Mouse (Mus musculus): Measurements from ENCODE around the gene Rspry1. TPM values are rescaled to one million over a fixed set of nuclear protein-coding genes. Genes with fewer than 3 reads are reported as not detected.

Rspry1 gene
- polyA plus RNA-seq, 1 experiment: 7.4 TPM

DNA sequence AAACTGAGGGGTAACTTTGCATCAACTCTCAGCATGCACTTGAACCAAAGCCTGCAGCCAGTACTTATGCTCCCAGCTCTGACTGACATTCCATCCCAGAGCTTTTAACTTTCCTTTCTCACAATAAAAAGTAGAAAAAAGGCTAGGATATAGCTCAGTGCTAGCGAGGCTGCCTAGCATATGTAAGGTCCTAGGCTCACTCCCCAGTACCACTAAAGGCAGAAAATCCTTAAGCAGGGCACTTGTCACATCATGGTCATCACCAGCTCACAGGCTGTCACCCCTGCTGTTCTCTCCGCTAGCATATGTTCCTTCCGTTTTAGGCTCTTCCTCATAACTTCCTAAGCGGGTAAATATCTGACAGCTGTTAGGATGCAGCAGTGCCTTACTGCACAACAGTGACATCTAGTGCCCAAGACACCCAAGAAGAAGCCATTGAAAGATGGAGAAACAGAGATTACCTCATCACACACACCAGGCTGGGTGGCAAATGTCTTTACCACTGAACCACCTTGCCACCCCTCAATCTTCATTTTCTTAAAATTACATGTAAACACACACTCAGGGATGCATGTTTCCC, 17.4 kb upstream of the Rspry1 start:
- Histone ChIP-seq H3ac (ENCODE audit: control insufficient read depth, insufficient read length) (no peak overlapping the region), H3K27me3 (ENCODE audit: control insufficient read depth, insufficient read depth, insufficient read length) (no peaks in the 10 kb centered on the region), H3K4me3 (no peak overlapping the region), H3K79me2 (ENCODE audit: control insufficient read depth, insufficient read depth) (no peaks in the 10 kb centered on the region), H3K36me3 (ENCODE audit: control insufficient read depth, insufficient read depth) (peaks cover 21% of the 10 kb centered on the region), H3K4me2 (ENCODE audit: low read depth) (no peak overlapping the region)
- TF ChIP-seq MYOG (IDR thresholded peaks at IDR 0.05; ENCODE audit: control insufficient read depth in 1 of 3, insufficient read depth in 1 of 3, insufficient read length in 2 of 3, low read depth in 2 of 3) (peak in 2 of 3 experiments; percentile 54 to 90), MYOD1 (IDR thresholded peaks at IDR 0.05; ENCODE audit: control insufficient read depth in 1 of 3, insufficient read length in 2 of 3, low read depth in 2 of 3) (peak; percentile 16 to 49 (median 21)), REST (IDR thresholded peaks at IDR 0.05; ENCODE audit: insufficient read depth, insufficient read length) (no peak)

DNA sequence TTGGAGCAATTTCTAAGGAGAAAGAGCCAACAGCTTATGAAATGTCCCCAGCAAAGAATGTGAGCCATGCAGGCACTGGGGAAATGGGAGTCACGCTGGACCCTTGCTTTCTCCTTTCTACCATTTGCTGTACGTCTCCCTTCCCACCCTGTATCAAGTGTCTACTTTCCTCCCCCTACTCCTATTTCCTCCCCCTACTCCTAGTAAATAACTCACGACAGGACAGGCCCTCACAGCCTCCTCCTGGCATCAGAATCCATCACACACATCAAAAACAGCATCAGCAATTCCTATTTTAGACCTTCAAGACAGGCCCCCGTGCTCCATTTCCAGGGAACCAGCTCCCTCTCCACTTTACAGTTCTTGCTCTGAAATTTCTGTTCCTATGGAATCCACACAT, 10.0 kb upstream of the Rspry1 start:
- peaks cover 18% of the 10 kb centered on the region for H3K79me2 ChIP-seq (ENCODE audit: control insufficient read depth, insufficient read depth)
- TF ChIP-seq USF1 (IDR thresholded peaks at IDR 0.05; ENCODE audit: low read depth): no peak
- no peak for TF ChIP-seq TCF3 (IDR thresholded peaks at IDR 0.05; ENCODE audit: insufficient read length, low read depth)
- TF ChIP-seq MYOG (IDR thresholded peaks at IDR 0.05; ENCODE audit: control insufficient read depth in 1 of 3, insufficient read depth in 1 of 3, insufficient read length in 2 of 3, low read depth in 2 of 3): no peak
- no peak for TF ChIP-seq SRF (IDR thresholded peaks at IDR 0.05; ENCODE audit: control insufficient read depth, insufficient read length, low read depth)
- TF ChIP-seq REST (IDR thresholded peaks at IDR 0.05; ENCODE audit: insufficient read depth, insufficient read length): no peak
- no peak for TF ChIP-seq POLR2A (IDR thresholded peaks at IDR 0.05; ENCODE audit: insufficient read length, low read depth)
- TF ChIP-seq POLR2AphosphoS2 (IDR thresholded peaks at IDR 0.05; ENCODE audit: insufficient read length, low read depth): no peak
- TF ChIP-seq MAX (IDR thresholded peaks at IDR 0.05; ENCODE audit: low read depth): no peak
- TF ChIP-seq E2F4 (IDR thresholded peaks at IDR 0.05; ENCODE audit: insufficient read depth): no peak
- TF ChIP-seq CEBPB (IDR thresholded peaks at IDR 0.05; ENCODE audit: insufficient read depth, poor library complexity, severe bottlenecking): no peak
- TF ChIP-seq MYOD1 (IDR thresholded peaks at IDR 0.05; ENCODE audit: control insufficient read depth in 1 of 3, insufficient read length in 2 of 3, low read depth in 2 of 3): no peak
- no peaks in the 10 kb centered on the region for H3K27me3 ChIP-seq (ENCODE audit: control insufficient read depth, insufficient read depth, insufficient read length)
- H3K36me3 ChIP-seq (ENCODE audit: control insufficient read depth, insufficient read depth): peaks cover 9% of the 10 kb centered on the region
- no peak overlapping the region for H3K4me3 ChIP-seq
- H3ac ChIP-seq (ENCODE audit: control insufficient read depth, insufficient read length): no peak overlapping the region
- H3K4me2 ChIP-seq (ENCODE audit: low read depth): no peak overlapping the region

DNA sequence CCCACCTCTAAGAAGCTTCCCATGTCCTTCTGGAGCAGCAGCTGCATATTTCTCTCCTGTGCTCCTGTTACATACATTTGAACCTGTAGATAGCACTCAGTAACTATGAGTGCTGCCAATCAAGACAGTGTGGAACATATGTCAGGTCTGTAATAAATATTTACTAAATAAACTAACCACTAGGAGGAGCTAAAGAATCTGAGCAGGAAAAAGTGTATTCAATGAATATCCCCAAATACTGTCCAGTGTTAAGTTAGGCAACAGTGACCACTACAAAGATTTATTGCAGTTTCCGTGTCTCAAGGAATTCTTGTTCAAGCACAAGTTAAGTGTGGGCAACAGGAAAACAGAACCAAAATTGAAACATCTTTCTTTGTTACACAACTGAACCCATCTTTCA, 7.5 kb upstream of the Rspry1 start:
- H3K27me3 ChIP-seq (ENCODE audit: control insufficient read depth, insufficient read depth, insufficient read length): no peaks in the 10 kb centered on the region
- no peak overlapping the region for H3K4me2 ChIP-seq (ENCODE audit: low read depth)
- no peak overlapping the region for H3K4me3 ChIP-seq
- H3K79me2 ChIP-seq (ENCODE audit: control insufficient read depth, insufficient read depth): peaks cover 39% of the 10 kb centered on the region
- no peak overlapping the region for H3ac ChIP-seq (ENCODE audit: control insufficient read depth, insufficient read length)
- no peaks in the 10 kb centered on the region for H3K36me3 ChIP-seq (ENCODE audit: control insufficient read depth, insufficient read depth)
- TF ChIP-seq SRF (IDR thresholded peaks at IDR 0.05; ENCODE audit: control insufficient read depth, insufficient read length, low read depth) (no peak), CEBPB (IDR thresholded peaks at IDR 0.05; ENCODE audit: insufficient read depth, poor library complexity, severe bottlenecking) (no peak), MYOG (IDR thresholded peaks at IDR 0.05; ENCODE audit: control insufficient read depth in 1 of 3, insufficient read depth in 1 of 3, insufficient read length in 2 of 3, low read depth in 2 of 3) (no peak), TCF3 (IDR thresholded peaks at IDR 0.05; ENCODE audit: insufficient read length, low read depth) (no peak), USF1 (IDR thresholded peaks at IDR 0.05; ENCODE audit: low read depth) (no peak), POLR2A (IDR thresholded peaks at IDR 0.05; ENCODE audit: insufficient read length, low read depth) (no peak), TCF12 (IDR thresholded peaks at IDR 0.05; ENCODE audit: insufficient read depth, poor library complexity, severe bottlenecking) (no peak), MYOD1 (IDR thresholded peaks at IDR 0.05; ENCODE audit: control insufficient read depth in 1 of 3, insufficient read length in 2 of 3, low read depth in 2 of 3) (no peak), REST (IDR thresholded peaks at IDR 0.05; ENCODE audit: insufficient read depth, insufficient read length) (no peak), POLR2AphosphoS2 (IDR thresholded peaks at IDR 0.05; ENCODE audit: insufficient read length, low read depth) (no peak), E2F4 (IDR thresholded peaks at IDR 0.05; ENCODE audit: insufficient read depth) (no peak), MAX (IDR thresholded peaks at IDR 0.05; ENCODE audit: low read depth) (no peak)

DNA sequence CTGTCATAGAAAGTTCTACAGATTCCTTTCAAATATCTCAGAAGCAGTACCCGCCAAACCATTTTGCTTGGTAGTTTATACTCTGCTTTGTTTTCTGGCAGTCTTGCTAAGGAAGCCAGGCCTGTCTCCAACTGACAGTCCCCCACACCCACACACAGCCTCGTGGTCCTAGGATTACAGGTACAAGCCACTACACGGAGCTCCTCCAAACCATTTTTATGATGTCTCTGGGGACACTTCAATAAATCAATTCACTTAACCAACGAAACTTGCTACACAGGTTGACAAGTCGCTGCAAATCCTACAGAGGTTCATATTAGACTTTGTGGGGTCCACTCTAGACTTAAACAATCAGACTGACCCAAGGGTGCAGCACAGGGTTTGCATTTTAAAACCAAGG, 1.3 kb upstream of the Rspry1 start:
- no peak for TF ChIP-seq TCF12 (IDR thresholded peaks at IDR 0.05; ENCODE audit: insufficient read depth, poor library complexity, severe bottlenecking)
- no peak for TF ChIP-seq MAX (IDR thresholded peaks at IDR 0.05; ENCODE audit: low read depth)
- no peak for TF ChIP-seq SRF (IDR thresholded peaks at IDR 0.05; ENCODE audit: control insufficient read depth, insufficient read length, low read depth)
- TF ChIP-seq POLR2AphosphoS2 (IDR thresholded peaks at IDR 0.05; ENCODE audit: insufficient read length, low read depth): no peak
- no peak for TF ChIP-seq REST (IDR thresholded peaks at IDR 0.05; ENCODE audit: insufficient read depth, insufficient read length)
- TF ChIP-seq E2F4 (IDR thresholded peaks at IDR 0.05; ENCODE audit: insufficient read depth): no peak
- TF ChIP-seq USF1 (IDR thresholded peaks at IDR 0.05; ENCODE audit: low read depth): no peak
- no peak for TF ChIP-seq MYOG (IDR thresholded peaks at IDR 0.05; ENCODE audit: control insufficient read depth in 1 of 3, insufficient read depth in 1 of 3, insufficient read length in 2 of 3, low read depth in 2 of 3)
- Histone ChIP-seq H3K4me2 (ENCODE audit: low read depth) (peak overlapping the region; percentile 91), H3K36me3 (ENCODE audit: control insufficient read depth, insufficient read depth) (no peaks in the 10 kb centered on the region), H3ac (ENCODE audit: control insufficient read depth, insufficient read length) (peak overlapping the region; percentile 36), H3K79me2 (ENCODE audit: control insufficient read depth, insufficient read depth) (peaks cover 67% of the 10 kb centered on the region), H3K27me3 (ENCODE audit: control insufficient read depth, insufficient read depth, insufficient read length) (no peaks in the 10 kb centered on the region), H3K4me3 (peak overlapping the region; percentile 98)

DNA sequence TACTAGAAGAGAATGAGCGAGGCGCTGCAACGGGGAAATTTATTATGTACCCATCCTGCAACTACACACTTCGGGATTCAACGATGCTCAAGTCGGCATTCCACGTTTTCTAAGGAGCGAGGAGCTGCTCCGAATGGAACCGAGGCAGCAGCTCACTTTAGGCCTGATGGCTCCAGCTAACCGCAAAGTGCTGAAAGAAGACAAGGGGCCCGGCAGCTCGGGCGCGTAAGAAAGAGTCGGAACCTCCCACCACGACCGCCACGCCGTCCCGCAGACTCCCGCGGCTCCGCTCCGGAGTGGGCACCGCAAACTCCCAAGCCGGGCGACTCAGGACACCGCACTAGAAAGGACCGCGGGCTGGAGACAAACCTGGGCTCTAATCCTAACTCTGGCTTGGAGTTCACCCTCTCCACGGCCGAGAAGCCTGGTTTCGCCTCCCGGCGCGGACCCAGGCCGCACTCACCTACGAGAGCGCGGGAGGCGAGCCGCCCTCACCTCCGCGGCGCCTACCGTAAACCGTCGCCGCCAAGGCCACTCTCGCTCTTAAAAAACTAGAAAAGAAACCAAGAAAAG, 617 bp upstream of the Rspry1 start:
- Histone ChIP-seq H3K4me3 (peak overlapping the region; percentile 98), H3K27me3 (ENCODE audit: control insufficient read depth, insufficient read depth, insufficient read length) (no peaks in the 10 kb centered on the region), H3K79me2 (ENCODE audit: control insufficient read depth, insufficient read depth) (peaks cover 72% of the 10 kb centered on the region), H3K4me2 (ENCODE audit: low read depth) (peak overlapping the region; percentile 91), H3ac (ENCODE audit: control insufficient read depth, insufficient read length) (peak overlapping the region; percentile 36), H3K36me3 (ENCODE audit: control insufficient read depth, insufficient read depth) (no peaks in the 10 kb centered on the region)
- no peak for TF ChIP-seq MYOG (IDR thresholded peaks at IDR 0.05; ENCODE audit: control insufficient read depth in 1 of 3, insufficient read depth in 1 of 3, insufficient read length in 2 of 3, low read depth in 2 of 3)
- no peak for TF ChIP-seq E2F4 (IDR thresholded peaks at IDR 0.05; ENCODE audit: insufficient read depth)
- no peak for TF ChIP-seq REST (IDR thresholded peaks at IDR 0.05; ENCODE audit: insufficient read depth, insufficient read length)
- TF ChIP-seq TCF3 (IDR thresholded peaks at IDR 0.05; ENCODE audit: insufficient read length, low read depth): no peak
- no peak for TF ChIP-seq MAX (IDR thresholded peaks at IDR 0.05; ENCODE audit: low read depth)
- no peak for TF ChIP-seq USF1 (IDR thresholded peaks at IDR 0.05; ENCODE audit: low read depth)
- no peak for TF ChIP-seq TCF12 (IDR thresholded peaks at IDR 0.05; ENCODE audit: insufficient read depth, poor library complexity, severe bottlenecking)
- TF ChIP-seq CEBPB (IDR thresholded peaks at IDR 0.05; ENCODE audit: insufficient read depth, poor library complexity, severe bottlenecking): no peak
- no peak for TF ChIP-seq SRF (IDR thresholded peaks at IDR 0.05; ENCODE audit: control insufficient read depth, insufficient read length, low read depth)
- no peak for TF ChIP-seq MYOD1 (IDR thresholded peaks at IDR 0.05; ENCODE audit: control insufficient read depth in 1 of 3, insufficient read length in 2 of 3, low read depth in 2 of 3)
- no peak for TF ChIP-seq POLR2A (IDR thresholded peaks at IDR 0.05; ENCODE audit: insufficient read length, low read depth)
- no peak for TF ChIP-seq POLR2AphosphoS2 (IDR thresholded peaks at IDR 0.05; ENCODE audit: insufficient read length, low read depth)

Data from myocyte (in vitro differentiated cells).